Mouse (Mus musculus) 3134 (cell line): ENCODE results near the gene Krt34.

ENCODE experiments used
- DNase-seq: peaks from one replicate; pipeline ENCODE4 v3.0.0-alpha.2; 2011; ENCODE audit warnings: low spot score; ENCODE audit not compliant: insufficient read length; ENCODE audit errors: extremely low read depth

The Krt34 gene

GRCm38 (mm10) chr11:100041454-100041853 lies at the start of gene Krt34:
TSS of gene Krt34 (minus strand) at chr11:100041554.
- no peak for DNase-seq

- DNase-seq = no peak
Observed at GRCm38 (mm10) chr11:100088378-100089025, 47.1 kb upstream of the Krt34 start.

DNA sequence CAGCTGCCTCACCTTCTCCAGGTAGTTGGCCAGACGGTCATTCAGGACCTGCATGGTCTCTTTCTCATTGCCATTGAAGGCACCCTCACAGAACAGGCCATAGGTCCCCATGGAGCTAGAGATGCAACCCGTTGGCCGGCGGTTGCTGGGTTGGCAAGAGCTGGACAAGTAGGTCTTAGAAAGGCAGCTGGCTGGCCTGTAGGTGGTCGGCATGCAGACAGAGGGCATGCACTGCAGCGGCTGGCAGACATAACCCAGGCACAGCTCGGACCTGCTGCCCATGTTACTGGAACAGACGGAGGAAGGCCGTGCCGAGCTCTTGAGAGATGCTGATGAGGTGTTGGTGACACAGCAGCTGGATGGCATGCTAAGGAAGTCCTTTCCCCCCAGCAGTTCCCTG lies 46.5 kb upstream of the Krt34 start, which contains the start of gene Krt32:
Gene Krt32, minus strand, starts transcription at position 366 of the 400 bp plus-strand sequence.
- no peak for DNase-seq

- DNase-seq = no peak
Observed at GRCm38 (mm10) chr11:100073873-100074272, 32.5 kb upstream of the Krt34 start.

DNA sequence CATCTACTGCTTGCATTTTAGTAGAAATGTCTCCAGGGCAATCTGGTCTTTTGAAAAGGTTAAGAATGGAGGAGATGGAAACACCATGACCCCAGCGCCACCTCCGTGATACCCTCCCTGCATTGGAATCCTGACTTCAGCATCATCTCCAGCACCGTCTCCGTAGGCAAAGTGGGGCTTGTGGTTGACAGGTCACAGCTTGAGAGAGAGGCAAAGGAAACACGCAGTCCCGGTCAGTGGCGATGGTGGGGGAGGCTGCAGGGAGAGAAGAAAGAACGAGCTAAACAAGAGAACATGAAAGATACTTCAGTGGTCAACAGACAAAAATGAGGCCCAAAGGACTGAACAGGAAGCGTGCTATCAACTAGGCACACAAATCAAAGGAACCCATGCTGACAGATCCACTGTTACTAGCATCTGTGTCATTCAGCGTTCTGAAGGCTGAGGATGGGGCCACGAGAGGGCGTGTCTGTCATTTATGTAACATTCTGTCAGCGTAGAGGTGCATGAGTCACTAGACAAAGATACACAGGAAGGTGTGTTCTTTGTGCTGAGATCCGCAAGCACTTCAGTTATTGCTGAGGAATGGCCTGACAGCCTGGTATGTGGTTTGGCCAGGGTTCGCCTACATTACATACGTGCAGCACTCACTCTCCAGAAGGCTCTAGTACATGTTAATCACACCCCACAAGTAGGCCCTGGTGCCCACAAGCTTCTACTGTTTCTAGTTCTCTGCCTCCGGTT lies 26.1 kb upstream of the Krt34 start:
- no peak for DNase-seq

DNA sequence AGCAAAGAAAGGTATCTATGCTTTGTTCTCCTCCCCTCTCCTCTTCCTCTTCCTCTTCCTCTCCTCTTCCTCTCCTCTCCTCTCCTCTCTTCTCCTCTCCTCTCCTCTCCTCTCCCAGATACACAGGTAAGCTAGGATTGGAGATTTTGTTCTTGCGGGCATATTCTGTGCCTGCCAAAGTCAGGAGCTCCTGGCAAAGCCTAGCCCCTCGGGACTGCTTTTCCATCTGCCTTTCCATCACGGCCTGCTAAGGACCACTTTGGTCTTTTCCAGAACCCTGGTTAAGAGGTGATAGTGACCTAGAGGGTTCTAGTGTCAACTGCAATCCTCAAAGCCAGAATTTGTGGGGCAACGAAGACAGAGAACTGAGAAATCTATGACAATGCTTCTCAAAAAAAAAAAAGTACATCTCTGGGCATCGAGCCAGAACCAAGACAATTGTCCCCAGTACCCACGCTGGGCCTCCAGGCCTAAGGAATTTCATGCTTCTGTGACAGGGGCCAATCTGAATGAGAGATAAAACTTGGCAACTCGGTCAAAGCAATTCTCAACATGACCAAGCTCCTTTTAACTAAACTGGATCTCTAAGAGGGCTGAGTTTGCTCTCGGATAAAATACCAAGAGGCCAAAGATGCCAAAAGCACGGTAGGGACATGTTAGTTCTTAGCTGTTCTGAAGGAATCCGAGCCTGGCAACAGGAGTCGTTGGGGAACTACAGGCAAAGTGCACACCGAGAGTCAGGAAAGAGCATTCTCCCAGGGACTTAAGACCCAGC lies 25.1 kb upstream of the Krt34 start:
- DNase-seq = no peak

DNA sequence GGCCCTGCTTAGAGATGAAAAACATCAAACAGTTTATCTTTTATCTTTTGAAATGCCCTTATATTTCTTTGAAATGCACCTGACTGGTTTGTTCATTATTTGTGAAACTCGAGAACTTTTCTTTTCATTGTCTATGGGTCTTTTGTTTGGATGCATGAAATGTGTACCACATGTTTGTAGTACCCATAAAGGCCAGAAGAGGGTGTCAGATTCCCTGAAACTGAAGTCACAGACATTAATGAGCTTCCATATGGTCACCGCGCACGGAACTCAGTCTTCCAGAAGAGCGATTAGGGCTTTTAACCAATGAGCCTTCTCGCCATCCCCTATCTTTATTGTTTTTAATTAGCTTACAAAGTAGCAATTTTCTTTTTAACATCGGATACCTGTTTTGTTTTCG lies 17.5 kb upstream of the Krt34 start:
- DNase-seq = no peak

DNA sequence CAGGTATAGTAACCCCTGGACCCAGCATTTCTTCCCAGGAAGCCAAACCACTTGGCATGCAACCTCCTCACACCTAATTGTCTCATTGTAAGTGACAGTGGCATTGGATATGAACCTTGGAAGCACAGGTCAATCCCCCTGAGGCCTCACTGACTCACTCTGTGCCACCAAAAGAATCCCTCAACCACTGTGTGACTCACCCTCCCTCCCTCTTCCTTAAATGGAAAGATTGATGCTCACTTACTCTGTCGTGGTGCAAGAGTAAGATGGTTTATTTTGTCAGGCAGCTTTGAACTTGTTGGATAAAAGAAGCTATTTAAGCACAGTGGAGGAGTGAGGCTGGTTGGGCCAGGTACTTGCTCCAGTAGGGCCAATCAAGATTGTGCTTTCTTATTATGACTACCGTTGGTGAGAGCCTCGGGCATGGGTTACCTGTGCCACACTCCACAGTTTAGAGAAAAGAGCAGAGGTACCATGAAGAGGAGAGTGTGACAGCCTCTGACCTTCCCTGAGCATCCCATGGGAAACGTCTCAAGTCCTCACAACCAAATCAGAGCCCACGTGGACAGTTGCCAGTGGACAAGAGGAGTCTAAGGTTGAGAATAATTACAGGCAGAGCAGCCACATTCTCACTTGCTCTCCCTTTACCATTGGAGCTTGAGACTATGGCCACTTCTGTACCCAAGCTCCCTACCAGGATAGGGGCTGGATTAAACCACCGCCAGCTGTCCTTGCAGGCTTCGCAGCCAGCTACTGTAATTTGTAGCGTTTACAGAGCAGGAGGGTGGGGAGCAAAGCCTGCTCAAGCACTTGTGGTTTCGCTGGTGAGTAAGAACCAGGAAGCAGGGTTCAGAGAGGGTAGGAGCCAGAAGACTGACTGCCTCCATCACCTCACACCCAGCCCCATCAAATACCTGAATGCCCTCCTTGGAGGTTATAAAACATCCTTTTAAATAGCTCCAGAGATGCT lies 14.6 kb upstream of the Krt34 start:
- peak; percentile 79 for DNase-seq

DNA sequence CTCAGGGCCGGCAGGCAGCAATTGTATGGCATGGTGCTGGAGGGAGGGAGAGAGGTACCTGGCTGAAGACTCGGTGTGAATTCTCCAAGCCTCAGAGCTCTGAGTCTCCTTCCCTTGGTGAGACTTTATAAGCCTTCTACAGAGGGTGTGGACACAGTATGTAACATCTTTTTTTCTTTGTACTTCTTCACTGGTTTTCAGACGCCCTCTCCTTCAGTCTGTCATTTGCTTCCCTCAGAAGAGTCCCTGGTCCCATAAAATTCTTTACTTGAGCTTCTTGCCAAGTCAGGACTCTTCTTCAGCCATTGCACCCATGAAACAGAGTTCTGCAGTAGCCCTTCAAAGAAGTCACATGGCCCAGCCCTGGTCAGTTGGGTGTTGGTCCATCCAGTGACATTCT lies 9.1 kb upstream of the Krt34 start, which contains the start of gene Krt31:
Gene Krt31, minus strand, starts transcription at position 101 of the 400 bp plus-strand sequence.
- DNase-seq = no peak

- no peak for DNase-seq
Observed at GRCm38 (mm10) chr11:100047193-100047592, 5.8 kb upstream of the Krt34 start.

GRCm38 (mm10) chr11:100046303-100046866 lies 5.0 kb upstream of the Krt34 start:
- DNase-seq = peak; percentile 21

DNA sequence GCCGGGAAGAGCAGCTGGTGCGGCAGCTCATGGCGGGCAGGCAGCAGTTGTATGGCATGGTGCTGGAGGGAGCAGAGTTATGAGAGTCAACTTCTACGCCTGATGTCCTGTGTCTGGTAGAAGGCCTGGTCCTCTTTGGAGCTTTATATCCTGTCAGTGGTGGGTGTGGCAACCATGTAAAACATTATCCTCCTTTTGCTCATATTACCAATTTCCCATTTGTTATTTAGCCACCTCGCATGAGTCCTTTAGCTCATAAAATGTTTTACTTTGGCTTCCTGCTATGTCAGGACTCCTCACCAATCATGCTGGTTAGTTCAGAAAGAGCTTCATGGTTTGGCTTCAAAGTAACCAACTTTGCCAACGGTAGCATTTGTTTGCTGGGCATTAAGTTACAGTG lies 11.6 kb downstream of the Krt34 start, which contains the start of gene Krt33b:
Gene Krt33b, minus strand, starts transcription at position 101 of the 400 bp plus-strand sequence.
- no peak for DNase-seq

DNA sequence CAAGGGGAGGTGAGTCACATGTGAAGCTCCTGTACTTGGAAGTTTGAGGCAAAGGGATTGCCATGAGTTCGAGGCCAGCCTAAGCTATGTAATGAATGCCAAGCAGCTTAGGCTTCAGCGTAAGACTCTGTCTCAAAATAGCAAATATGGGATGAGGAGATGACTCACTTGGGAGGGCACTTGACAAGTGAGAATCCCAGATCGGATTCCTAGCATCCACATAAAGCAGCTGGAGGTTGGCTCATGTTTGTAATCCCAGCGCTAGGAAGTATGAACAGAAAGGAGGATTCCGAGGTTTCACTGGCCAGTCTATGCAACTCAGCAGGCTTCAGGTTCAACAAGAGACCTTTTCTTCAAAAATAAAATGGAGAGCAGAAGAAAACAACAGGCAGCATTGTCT lies 19.9 kb downstream of the Krt34 start:
- DNase-seq = no peak

GRCm38 (mm10) chr11:100019466-100019865 lies 21.9 kb downstream of the Krt34 start:
- no peak for DNase-seq

DNA sequence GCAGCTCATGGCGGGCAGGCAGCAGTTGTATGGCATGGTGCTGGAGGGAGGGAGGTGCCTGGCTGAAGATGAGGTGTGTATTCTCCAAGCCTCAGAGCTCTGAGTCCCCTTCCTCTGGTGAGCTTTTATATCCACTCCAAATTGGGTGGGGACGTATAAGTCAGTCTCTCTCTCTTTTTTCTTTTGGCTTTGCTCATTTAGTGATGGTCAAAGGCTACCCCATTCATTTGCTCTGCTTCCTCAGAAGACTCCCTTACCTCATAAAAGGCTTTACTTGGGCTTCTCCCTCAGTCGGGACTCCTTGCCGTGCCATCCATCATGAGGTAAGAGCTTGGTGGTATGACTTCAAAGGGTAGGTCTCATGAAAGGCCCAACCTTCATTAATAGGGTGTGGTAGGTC lies 25.2 kb downstream of the Krt34 start, which contains the start of gene Krt33a:
Gene Krt33a, minus strand, starts transcription at position 101 of the 400 bp plus-strand sequence.
- DNase-seq = no peak

GRCm38 (mm10) chr11:100013691-100014171 lies 27.6 kb downstream of the Krt34 start:
- no peak for DNase-seq

DNA sequence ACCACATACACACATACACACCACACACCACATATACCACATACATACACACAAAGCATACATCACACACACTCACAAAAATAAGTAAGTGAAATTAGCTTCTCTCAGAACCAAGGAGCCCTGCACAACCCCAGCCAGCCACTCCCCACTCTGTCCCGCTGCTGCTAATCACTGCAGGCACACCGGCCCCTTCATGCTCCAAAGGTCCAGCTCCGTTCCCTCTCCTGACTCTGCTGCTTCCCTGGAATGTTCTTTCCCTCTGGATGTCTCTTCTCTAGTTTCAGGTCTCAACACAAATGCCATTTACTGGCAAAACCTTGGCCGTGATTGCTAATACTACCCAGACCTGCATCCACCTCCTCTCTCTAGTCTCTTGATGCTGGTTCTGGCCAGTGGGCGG lies 30.7 kb downstream of the Krt34 start:
- DNase-seq = no peak

DNA sequence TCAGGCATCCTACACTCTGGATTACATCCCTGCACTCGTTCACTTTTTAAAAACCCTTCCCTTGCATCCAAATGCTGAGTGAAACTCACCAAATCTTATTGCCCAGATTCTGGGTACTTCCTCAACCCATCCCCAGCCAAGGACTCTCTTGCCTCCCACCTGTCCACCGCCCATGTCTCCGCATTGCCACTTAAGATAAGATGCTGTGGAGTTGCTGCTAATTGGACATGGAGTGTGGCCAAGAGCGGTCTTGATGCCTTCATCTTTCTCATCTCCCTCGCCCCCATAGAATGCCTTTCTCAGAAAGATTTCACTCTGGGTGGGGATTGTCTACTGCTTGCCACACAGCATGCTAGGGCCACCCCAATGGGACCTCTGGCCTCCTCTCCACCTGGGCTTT lies 33.0 kb downstream of the Krt34 start:
- DNase-seq = no peak

- no peak for DNase-seq
Observed at GRCm38 (mm10) chr11:100006624-100007023, 34.7 kb downstream of the Krt34 start.

- no peak for DNase-seq
Observed at GRCm38 (mm10) chr11:100005905-100006304, 35.4 kb downstream of the Krt34 start.
